Mouse (Mus musculus): ENCODE data around the gene Gnat1.

The Gnat1 gene

DNA sequence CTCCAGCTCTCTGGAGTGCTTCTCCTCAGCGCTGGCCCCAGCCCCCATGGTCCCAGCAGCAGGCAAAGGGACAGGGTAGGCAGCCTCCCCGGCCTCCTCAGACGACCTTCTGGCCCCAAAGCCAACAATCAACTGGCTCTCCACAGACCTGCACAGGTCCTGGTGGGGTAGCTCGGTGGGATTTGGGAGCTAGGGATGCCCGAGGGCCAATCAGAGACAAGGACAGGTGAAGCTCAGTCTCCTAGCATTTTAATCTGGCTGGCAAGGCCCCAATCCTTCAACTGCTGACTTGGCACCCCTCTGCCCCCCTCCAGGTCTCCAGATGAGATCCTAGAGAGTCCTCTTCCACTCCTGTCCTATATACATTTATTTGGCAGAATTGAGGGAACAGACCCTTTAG is at the start of gene Gnat1:
Gene Gnat1 (minus strand): TSS at position 212 of the 400 bp plus-strand sequence.
- DNase-seq (ENCODE audit: low spot score): no peak

DNA sequence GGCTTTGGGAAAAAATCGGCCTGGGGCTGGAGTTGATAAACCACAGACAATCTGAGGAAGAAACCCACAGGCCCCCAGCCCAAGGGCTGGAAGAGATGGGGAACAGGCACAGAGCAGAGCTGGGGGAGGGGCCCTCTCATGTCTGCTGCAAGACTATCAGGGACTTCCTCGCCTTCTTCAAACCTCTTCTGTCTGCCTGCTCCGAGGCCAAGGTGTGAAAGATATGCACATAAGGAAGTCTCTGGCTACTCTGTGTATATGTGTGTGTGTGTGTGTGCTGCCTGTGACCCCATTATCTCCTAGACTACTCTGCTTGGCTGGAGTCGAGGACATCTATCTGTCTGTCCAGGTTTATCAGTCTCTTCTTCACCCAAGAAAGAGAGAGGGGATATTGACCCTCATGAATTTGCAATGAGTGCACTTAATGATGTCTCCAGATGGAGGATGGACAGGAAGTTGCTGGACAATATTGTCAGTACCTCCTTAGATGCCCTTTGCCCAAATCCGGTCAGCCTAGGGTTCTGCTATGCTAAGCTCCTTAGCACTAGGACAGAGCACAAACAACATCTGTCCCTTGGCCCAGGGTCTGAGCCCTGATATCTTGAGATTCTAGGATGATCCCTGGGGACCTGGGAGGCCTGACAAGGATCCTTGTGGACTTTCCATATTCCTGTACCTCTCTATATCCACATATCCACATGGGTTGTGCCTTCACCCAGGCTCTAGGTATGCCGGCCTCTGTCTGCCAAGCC is 49.6 kb upstream of the Gnat1 start:
- peak; percentile 33 for DNase-seq (ENCODE audit: low spot score)

DNA sequence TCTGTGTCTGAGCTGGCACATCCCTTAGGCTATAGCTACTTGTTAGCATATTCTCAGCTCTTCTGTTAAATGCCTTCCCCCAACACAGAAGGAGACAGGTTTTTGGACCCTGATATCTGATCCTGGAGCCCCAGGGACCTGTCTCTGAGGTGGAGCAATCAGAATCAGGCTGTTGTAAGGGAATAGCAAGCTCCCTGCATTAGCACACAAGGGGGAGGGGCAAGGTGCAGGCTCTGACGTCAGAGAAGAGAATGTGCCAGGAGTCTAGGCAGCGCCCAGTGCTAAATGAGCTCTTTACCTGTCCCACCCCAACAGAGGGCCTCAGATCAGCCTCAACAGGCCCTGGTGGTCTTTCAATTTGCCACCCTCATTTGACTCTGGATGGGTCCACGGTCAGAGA is 47.5 kb upstream of the Gnat1 start:
- DNase-seq (ENCODE audit: low spot score): no peak

DNA sequence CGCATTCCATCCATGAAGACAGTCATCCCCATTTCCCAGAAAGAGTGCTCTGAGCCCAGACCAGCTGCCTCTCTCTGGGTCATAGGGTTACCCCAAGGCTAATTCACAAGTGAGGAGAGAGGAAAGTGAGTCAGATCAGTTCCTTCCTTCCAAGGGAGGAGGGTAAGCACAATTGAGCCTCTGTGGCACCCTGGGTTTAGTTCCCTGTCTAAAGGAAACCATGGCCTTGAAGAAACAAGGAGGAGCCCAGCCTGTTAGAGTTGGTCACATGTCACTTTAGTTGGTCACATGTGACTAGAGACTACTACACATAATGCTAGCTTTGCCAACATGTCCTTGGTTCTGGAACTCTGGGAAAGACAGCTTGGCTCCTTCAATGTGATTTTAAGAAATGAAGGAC is 45.3 kb upstream of the Gnat1 start:
- DNase-seq (ENCODE audit: low spot score): no peak

DNA sequence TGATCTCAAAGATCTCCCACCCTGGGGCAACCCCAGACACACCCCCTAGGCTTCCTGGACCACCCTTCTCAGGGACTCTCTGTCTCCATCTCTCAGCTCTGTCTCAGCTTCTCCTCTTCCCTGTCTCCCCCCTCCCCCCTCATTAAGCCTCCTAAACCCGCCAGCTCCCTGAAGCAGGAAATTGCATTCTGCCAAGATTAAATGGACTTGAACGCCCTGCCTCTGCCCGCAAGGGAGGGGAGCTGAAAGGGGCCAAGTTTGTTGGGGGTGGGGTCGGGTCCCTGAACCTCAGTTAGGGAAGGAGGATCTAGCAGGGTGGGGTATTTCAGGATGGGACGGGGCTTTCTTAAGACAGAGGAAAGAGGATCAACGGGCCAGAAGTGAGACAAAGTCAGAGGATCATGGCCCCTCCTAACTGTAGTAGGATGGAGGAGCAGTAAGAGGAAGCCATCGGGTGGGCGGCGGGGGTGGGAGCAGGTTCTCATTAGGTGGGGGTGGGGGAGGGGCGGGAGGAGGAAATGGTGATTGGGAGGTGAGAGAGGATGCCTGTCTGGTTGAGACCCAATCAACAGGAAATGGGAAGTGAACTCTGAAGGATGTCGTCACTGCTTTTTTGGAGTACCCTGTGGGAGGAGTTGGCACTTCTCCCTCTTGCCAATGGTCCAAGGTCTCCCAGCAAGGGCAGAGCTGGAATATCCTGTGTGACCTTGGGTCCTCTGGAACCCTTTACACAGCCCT is 44.5 kb upstream of the Gnat1 start:
- DNase-seq (ENCODE audit: low spot score): peak; percentile 63

DNA sequence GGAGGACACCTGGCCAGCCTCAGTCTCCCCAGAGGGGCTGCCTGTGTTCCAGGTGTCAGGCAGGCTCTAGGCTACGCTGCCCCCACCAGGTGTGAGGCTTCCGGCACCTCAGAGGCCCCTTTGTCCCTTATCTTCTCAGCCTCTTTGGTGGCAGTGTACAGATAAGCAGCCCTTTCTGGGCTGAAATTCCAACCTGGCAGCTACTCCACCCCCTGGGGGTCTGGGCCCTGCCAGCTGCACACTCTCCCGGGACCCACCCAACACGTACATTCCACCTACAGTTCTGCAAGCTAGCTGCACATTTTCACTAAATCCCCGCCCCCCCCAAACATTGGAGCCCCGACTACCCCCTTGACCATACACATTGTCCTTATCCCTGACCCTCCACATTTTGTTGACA is 43.8 kb upstream of the Gnat1 start:
- peak; percentile 28 for DNase-seq (ENCODE audit: low spot score)

DNA sequence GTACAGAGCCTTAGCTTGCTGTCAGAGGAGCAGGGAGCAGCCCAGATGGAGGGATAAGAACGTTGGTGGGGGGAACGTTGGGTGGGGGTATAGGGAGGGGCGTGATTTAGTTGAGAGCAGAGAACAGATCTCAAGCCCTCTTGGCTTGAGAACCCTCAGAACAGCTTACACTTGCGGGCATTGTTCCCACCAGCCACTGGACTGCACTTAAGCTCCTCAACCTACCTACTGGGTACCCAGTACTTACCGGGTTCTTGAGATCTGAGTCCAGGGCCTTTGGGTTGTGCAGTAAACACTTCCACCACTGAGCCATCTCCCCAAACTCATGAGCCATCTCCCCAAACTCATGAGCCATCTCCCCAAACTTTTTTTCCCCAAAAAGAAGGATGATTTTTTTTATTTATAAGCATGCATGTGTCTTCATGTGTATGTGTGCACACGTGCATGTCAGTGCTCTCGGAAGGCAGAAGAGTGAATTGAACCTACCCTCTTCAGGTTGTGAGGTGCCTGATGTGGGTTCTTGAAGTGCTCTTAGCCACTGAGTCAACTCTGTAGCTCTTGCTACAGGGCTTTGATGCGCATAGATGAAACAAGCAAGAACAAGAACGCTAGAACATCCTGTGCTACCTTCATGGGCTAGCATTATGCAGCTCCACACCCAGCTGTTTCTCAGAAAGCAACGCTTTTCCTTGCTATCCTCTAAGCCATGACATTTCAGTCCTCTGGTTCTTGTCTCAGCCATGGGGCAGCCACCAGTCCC is 39.4 kb upstream of the Gnat1 start:
- DNase-seq (ENCODE audit: low spot score): no peak

DNA sequence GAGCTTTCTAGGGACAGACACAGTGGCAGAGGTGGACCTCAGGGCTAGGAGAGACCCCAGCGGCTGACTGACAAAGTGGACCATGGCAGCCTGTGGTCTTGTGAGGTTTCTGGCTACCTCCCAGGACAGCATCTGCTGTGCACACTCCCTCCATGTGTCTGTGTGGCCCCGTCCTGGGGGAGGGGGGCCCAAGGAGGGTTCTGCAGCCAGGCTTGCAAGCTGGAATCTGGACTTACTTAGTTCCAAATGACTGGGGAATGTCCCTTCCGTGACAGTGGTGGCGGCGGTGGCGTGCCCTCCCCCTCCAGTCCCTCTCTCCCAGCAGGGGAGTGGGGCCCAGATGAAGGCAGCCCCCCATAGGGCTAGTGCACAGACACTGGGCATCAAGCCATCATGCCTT is 37.4 kb upstream of the Gnat1 start:
- no peak for DNase-seq (ENCODE audit: low spot score)

DNA sequence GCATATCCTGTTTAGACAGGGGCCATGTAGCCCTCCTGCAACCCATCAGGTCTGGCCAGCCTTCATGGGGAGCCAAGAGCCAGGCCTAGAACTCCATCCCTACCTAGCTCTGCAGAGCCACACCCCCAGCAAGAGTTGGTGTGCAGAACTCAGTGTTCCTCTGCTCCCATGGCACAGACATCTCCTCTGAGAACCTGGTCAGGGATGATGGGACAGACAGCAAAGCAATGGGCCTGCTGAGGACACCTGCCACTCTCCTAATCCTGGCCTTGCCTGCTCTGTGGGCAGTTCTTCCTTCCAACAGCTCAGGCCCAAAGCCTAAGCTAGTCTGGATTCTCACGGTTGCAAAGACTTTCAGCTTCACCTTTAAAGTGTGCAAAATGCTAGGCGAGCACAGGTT is 36.1 kb upstream of the Gnat1 start:
- no peak for DNase-seq (ENCODE audit: low spot score)

DNA sequence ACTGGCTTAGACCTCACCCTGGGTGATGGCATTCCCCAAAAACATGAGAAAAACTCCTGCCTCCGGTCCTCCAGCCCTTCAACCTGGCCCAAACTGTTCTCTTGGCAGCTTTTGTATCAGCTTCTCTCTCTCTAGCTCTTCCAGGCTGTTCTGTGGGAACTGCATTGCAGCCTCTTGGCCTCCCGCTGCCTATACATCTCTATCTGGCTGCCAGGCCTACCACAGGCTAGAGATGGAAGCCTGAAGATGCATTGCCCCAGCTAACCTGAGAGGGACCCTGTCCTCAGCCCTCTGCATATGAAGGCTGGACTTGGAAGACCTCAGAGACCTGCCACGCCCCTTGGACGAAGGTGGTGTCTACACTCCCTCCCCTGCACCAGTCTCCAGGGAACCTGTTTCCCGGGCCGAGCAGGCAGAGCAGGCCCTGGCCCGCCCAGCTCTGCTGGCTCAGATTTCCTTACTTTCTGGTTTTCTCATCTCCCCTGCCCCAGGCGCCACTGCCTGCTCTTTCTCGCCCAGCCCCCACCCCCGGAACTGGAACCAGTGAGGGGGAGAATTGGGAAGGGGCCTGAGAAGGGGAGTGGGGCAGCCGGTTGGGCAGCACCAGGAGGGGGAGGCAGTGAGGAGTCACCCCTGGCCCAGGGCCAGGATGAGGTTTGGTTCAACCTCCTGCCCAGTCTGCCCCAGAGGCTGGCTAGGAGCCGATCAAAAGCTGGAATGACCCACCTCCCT is 34.9 kb upstream of the Gnat1 start:
- DNase-seq (ENCODE audit: low spot score): no peak

DNA sequence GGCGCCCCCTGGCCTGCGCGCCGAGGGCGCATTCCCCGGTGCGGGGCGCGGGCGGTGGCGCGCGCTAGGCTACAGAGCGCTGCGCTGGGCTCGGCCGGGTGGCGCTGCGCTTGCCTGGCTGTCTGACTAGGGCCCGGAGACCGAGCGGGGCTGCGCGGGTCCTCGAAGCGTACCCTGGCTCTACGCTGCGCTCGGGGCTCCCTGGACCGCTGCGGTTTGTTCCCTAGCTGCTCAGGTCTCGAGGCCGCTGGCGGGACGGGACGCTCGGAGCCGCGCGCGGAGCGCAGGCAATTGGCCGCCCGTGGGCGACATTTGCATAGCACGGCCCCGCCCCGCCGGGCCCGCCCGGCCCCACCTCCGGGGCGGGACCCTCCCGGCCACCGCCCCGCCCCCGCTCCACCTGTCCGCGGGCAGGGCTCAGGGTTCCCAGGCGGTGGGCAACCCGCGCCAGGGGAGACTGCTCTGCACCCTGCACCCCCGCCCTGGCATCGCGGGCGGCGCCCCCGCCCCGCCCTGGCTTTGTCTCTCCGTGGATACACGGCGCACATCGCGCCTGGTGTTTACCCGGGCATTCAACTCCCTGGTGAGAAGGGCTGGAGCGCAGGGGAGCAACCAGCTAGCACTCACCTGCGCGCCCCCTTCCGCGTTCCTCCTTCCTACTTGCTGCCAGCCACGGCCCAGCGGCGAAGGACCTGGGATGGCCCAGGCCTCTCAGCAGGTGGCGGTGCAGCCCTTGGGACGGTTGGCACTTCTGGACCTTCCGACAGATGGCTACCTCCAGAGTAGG is 30.4 kb upstream of the Gnat1 start, which contains the start of gene Sema3f:
Gene Sema3f (minus strand): TSS at position 779 of the 787 bp plus-strand sequence.
- peak; percentile 88 for DNase-seq (ENCODE audit: low spot score)

DNA sequence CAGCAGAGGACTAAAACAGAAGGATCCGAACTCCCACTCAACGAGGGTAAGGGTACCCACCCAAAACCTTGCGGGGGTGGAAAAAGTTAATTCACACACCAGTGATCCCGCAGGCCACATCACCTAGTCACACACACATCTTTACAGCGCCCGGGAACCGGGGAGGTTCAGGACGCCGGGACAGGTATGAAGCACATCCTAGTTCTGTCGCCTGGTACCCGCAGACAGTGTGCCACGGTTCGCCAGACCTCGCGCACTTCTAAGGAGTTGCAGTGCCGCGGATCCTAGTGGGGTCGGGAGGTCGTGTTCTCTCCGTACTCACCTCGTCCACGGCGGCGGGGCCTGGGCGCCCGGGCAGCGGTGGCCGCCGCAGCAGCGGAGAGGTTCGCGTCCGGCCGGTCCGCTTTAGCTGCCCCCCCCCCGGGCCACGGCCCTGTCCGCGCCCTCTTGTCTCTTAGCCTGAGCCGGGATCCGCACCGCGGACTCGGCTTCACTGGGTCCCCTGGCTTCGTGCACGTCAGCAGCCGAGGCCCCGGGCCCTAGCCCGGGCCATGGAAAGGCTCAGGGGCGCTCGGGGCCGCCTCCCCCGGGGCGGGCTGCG is 29.7 kb upstream of the Gnat1 start:
- no peak for DNase-seq (ENCODE audit: low spot score)

DNA sequence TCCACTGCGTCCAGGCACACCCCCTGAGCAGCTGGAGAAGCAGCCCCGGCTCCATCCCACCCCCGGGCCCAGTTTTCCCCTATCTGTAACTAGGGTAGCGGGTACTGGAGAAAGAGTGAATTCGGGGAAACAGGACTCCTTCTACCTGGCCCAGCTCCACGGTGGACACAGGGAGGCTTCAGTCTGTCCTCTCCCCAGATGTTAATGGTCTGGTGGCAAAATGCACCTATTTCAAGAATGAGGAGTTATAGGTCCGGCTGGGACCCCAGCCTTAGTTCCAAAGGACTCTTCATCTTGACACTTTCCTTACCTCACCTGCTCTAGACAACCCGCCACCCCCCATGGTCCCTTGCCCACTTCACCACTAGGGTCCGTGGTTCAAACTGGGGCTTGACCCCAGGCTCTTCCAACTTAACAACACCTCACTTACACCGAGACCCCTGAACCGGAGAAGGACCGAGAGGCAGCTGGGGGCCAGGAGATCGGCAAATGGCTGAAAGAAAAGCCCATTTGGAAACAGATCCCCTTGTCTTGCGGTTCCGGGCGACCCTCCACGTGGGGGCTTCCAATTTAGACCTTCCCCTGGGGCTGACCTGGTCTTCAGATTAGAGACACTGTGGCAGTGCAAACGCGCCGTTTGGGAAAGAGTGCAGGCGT is 29.1 kb upstream of the Gnat1 start:
- DNase-seq (ENCODE audit: low spot score): no peak

DNA sequence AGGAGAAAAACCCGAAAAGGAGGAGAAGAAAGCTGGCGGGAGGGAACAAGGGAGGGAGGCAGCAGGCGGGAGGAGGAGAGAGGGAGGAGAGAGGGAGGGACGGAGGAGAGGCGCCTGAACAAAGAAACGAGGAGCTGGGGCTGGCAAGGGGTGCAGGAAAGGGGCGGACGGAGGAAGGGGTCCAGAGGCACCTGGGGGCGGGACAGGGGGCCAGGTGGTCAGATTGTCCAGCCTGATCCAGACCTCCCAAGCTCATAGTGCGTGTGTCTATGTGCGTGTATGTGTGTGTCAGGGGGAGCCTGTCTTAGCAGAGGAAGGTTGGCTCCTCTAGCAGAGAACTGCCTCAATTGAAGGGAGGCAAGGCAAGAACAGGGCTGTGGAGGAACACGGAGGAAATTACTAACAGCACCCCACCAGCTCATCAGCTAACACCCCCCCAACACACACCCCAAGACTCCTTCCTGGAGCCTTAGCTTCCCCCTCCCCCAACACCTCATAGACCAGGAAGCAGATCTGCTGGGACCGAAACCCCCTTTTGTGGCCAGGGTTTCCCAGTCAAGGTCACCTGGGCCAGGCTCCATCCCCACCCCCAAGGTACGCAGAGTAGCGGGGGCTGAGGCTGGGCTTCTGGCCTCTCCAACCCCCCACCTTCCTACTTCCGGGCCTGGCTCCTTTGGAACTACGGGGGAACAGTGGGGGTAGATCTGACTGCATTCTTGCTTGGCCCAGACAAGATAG is 28.4 kb upstream of the Gnat1 start:
- DNase-seq (ENCODE audit: low spot score): no peak

DNA sequence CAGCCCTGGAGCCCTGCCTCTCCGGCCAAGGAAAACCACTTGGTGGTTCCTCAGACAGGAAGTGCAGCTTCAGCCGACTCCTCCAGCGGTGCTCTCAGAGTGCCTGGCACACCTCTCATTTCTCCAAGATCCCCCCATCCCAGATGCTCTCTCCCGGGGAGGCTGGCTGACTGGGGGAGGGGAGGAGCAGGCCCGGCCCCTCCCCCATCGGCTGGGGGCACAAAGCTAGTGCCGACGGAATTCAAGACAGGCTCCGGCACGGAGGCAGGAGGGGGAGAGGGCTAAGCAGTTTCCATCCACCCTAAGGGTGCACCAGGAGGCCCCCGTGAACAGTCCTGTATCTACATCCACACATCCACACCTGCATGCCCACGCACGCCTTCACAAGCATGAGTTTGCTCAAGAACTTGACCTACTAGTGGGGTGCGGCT is 27.3 kb upstream of the Gnat1 start:
- no peak for DNase-seq (ENCODE audit: low spot score)

DNA sequence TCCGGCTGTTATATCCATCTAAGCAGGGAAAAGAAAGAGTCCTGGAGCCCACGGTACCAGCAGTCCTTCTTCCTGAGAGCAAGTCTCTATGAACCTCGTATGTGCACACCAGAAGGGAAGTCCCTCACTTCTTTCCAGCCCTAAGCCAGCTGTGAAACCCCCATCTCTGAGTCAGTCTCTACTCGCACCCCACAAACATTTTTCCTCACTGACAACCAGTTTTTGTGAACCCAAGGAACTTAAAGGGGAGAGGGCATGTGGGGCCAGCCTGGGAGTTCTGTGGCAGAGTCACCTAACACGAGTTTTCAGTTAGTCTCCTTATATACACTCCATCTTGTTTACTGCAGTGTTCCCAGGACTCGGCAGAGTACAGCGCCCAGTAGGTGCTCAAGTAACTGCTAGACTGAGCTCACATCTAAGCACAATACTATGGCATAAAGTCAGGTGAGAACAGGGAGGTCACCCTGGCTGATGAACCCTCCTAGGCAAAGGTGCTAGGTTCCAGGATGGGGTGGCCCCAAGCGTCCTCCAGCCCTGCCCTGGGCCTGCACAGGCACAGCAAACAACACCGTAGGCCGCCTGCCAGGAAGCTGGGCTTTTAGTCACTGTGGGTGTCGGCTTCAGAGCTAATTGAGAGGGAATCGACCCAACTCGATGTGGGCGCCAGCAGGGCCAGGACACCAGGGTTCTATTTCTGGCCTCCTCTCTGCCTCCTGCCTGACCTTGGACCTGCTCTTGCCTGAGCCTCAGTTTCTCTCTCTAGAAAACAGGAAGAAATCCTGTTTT is 24.0 kb upstream of the Gnat1 start:
- no peak for DNase-seq (ENCODE audit: low spot score)

DNA sequence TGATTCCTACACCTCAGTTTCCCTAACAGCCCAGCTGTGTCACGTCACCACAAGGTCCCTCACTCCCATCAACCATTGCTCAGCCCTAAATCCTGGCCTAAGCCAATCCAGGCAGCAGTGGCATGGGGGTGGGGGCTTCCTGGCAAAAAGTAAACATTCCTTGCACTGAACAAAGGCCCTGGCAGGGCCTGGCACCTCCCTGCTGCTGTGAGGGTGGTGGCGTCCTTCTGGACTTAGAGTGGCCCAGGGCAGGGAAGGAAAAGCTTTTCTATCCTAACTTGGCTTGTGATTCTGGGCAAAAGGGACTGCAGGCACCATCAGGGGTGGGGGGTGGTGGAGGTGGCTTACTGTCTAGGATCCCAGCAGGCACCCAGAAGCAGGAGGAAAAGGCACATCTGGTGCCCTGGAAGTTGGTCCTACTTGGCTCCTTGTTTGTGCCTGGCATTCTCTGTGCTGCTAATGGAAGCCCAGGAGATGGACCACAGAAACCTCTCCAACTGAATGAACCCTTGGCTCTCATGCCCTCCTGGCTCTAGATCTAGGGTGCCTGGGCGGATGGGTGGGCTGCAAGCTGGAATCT is 23.2 kb upstream of the Gnat1 start:
- no peak for DNase-seq (ENCODE audit: low spot score)

DNA sequence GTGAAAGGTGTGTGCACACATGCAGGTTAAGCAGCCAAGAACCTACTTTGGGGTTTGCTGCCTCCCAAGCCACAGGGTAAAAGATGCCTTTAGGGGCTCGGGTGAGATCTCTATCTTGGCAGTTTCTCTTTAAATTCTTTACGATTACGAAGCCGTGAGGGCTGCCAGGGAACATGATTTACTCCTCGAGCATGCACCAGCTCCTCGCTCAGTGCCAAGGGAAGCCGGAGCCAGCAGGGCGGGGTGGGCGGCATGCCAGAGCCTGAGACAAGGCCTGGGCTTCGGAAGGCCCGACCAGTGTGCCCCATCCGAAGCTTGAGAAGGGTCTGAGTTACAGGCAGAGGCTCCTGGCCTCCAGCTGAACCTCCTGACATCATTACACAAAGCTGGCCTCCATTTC is 22.1 kb upstream of the Gnat1 start:
- no peak for DNase-seq (ENCODE audit: low spot score)

Data from retina, embryonic 14.5 days (tissue).